Mouse (Mus musculus) CD4-positive helper T cell, adult 2 months (primary cell): ENCODE data around the gene Alkbh4.
"Not testable (repeated sequence)": the region's sequence is repeated elsewhere in the genome, so short reads cannot be mapped to it uniquely, and the experiment has no call there.

Experiments
- DNase-seq: peaks from one replicate; pipeline ENCODE4 v3.0.0-alpha.2; 2012; ENCODE audit warnings: low read depth, missing footprints, low spot score

Alkbh4 gene

DNA sequence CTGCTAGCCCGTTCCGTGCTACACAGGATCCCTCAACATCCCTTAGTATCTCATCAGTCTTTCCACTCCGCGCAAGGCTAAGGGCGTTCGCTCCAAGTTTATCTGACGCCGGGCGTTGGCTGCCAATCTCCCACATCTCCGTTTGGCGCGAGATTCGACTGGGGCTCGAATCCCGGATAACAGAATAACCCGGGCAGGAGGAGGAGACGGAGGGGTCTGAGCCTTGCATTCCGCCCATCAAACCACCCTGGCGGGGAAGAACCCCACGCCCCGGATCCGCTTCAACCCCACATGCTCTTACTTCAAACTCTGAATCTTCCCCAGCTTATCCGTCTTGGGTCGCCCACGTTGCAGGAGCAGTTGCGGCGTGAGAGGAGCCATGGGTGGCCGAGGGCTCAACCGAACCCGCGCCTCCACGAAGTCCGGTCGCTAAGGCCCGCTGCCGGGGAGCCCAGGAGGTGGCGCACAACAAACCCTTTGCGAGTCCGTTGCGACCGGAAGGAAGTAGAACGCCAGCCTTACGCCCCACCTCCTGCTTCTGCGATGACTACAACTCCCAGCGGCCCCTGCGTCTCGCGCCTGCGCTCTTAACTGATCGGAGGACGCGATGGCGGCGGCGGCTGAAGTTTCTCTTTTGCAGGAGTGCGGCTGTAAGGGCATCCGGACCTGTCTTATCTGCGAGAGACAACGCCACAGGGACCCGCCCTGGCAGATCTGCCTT lies at the start of gene Alkbh4, which contains the start of gene Lrwd1:
TSS of gene Alkbh4 (plus strand) at position 576 of the 721 bp plus-strand sequence.
TSS of gene Lrwd1 (minus strand) at position 504 of the 721 bp plus-strand sequence.
- DNase-seq: peak; percentile 98

DNA sequence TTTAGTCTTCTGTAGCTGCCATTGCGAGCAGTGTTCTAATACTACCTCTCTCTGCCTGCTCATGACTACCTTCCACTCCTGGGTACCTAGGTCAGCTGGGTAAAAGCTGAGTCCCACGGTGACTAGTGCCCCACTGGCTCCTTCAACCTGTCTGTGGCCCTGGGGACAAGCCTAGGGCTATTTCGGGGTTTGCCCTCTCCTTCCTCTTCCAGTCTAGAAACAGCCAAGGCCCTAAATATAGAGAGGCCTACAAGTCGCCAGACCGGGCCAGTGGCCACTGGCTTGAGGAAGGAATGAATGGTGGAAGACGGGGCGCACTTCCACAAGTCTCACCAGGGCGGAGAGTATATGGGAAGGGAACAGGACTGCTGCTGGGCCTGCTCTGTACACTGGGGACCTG lies 49.7 kb upstream of the Alkbh4 start:
- no peak for DNase-seq

DNA sequence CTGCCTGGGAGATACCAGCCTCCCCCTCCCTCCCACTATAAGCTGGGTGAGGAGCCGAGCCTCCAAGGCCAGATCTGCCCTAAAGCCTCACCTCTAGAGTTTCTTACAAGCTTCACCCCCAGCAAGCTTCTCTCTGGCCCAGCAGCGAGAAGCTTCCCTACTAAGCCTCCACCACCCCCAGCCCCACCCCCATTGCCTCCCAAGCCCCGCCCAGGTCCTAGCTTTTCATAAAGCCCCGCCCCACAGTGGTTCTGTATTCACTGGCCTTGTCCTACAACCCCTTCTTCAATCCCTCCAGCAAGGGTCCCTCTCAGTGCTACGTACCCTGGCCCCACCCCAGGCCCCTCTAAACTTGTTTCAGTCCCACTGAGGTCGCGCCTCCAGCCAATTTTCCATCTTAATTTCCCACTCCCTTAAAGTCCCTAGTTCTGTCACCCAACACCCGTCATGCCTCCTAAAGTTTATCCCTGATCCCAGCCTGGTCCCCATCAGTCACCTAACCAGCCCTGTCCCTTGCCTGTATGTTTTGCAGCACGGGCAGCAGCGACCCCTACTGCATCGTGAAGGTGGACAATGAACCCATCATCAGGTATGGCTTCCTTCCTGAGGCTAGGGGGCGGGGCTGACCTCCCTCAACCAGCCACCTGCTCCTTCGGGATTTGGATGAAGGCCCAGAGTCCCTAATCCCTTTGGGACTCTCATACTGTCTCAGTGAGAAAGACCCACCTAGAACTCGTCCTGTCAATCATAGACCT lies 46.9 kb upstream of the Alkbh4 start:
- DNase-seq: no peak

DNA sequence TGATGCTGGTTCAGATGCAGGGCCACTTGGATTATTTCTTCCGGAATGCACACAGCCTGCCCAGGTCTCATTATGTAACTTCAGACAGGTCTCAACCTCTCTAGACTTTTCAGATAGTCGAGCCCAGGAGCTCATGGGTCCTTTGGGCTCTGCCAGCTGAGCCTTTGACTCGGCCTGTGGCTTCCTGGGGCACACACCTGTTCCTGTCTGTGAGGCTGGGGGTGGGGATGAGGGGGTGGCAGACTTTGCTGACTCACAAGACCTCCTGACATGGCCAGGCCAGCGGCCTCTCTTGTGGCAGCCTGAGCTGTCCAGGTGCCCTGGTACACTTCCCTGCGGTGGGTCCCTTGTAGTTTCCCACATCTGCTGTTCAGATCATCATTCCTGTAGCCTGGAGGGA lies 44.0 kb upstream of the Alkbh4 start:
- no peak for DNase-seq

DNA sequence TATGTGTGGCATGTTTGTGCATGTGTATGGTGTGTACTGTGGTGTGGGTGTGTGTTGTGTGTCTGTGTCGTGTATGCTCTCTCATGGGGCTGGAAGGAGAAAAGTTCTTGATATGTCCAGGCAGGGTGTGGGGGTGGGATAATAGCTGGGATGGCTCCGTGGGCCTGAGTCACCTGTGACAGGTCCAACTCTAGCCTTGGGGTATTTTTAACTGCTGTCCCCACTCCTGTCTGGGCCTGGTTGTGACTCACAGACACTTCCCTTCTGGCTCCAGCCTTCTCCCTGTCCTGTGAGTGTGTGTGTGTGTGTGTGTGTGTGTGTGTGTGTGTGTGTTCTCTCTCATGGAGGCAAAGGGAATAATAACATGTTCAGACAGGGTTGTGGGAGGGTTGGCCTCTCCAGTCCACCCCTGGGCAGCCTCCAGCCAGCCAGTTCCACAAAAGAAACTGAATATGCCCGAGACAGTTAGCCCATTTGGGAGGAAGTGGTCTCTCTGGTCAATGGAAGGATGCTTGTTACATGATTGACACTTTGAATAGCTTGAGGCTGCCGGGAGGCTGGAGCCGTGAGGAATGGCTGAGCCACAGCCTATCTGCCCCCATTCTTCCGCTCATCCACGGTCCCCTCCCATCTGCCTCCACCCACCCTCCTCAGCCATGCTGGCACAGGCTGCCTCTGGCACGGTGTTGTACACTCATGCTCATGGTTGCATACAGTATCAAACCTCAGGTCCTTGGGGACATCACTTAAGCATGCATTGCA lies 41.5 kb upstream of the Alkbh4 start:
- no peak for DNase-seq

DNA sequence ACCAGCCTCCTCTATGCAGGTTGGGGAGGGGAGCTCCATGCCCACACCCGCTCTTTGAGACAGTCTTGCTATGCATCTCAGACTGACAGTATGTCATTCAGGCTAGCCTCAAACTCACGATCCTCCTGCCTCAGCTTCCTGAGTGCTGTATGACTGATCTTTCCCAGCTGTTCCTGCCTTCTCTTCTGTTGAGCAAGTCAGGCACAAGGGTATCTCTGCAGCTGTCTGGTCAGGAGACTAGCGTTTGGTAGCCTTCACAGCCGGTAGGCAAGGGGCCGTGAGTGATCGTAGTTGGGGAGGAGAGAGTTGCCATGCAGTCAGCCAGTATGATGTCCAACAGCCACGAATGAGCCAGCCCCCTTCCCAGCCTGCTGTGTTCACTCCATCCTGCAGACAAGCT lies 40.9 kb upstream of the Alkbh4 start:
- DNase-seq: no peak

DNA sequence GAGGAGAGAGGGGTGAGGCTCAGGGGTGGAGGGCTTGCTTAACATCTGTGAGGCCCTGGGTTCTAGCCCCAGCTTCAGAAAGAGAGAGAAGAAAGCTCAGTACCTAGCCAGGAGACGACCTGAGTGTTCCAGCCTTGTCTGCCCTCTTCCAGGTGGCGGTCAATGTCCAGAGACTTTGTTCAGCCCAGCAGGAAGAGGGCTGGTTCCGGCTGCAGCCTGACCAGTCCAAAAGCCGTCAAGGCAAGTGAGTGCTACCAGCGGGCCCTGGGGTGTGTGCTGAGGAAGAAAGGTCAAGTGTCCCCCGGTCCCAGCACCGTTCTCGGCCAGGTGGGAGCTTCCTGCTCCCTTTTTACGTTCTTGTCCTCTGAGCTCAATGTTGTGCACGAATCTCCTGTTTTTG lies 37.4 kb upstream of the Alkbh4 start:
- no peak for DNase-seq

DNA sequence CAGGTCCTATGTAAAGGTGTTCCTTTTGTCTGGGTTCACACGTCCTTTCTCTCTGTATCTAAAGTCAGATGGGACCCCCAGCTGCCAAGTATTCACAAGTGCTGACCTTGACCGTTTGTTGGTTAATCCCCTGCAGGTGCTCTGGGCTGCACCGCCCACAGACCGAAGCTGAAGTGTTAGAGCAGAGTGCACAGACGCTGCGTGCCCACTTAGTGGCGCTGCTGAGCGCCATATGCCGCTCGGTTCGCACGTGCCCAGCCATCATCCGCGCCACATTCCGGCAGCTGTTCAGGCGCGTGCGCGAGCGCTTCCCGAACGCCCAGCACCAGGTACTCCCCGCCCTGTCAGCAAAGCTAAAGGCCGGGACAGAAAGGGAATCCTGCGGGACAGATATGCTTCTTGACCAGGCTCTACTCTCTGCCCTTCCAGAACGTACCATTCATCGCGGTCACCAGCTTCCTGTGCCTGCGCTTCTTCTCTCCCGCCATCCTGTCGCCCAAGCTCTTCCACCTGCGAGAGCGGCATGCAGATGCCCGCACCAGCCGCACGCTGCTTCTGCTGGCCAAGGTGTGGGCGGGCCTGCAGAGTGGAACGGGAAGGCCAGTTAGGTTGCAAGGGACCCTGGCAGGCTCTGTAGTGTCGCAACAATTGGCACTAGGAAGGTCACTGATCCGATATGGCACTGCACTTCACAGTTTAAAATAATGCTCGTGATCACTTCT lies 33.7 kb upstream of the Alkbh4 start:
- peak; percentile 85 for DNase-seq

DNA sequence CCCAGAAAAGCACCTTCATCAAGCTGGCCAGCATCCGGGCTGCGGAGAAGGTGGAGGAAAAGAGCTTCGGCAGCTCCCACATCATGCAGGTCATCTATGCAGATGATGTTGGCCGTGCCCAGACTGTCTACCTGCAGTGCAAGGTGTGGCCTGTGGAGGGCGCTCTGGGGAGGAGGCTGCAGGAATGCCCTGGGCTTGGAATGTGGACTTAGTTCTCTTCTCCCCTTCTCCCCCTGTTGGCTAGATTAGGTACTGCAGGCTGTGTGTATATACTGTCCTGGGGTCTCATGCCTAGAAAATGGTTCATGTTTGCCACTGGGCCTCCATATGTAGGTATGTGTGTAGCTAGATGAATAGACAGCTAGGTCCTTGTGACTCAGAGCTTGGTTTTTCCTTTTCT lies 31.4 kb upstream of the Alkbh4 start:
- peak; percentile 35 for DNase-seq

DNA sequence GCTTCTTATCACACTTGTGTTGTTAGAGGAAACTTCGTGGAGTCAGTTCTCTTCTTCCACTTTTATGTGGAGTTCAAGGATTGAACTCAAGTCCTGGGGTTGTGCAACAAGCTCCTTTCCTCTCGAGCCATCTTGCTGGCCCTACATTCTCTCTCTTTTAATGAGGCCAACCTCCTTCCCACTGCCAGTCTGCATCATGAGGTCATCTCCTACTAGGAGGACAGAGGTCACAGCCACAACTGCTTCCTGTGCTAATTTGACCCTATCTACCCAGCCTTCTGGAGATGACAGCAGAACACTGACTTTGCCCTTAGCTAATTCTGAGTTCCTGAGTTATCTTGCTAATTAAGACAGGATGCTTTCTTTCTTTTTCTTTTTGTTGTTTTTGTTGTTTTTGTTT lies 27.5 kb upstream of the Alkbh4 start:
- no peak for DNase-seq

DNA sequence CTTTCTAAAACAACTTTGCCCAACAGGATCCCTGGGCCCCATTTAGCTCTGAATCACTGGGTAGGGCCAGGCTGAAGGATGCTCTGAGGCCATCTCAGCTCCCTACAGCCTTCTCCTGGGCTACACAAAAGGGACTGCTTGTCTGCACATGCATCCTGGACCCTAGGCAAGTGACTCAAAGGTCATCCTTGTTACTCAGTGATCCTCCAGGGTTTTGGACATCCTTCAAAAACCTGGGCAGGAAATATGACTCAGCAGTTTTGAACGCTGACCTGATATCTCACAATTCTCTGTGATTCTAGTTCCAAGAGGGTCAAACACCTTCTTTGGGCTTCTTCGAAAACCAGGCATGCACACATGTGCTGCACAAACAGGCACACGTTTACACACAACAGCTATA lies 26.9 kb upstream of the Alkbh4 start:
- no peak for DNase-seq

DNA sequence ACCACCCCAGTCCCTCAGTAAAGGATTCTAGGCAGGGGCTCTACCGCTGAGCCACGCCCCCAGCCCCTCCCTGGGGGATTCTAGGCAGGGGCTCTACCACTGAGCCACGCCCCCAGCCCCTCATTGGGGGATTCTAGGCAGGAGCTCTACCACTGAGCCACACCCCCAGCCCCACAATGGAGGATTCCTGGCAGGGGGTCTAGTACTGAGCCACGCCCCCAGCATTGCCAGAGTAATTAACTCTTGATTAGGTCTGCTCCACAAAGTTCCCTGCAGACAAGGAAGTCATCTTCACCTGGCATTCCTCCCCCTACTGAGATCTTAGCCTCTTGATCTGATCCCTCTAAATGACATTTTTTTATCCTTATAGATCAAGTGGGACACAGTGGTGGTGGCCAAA lies 22.4 kb upstream of the Alkbh4 start:
- DNase-seq: not testable (repeated sequence)

DNA sequence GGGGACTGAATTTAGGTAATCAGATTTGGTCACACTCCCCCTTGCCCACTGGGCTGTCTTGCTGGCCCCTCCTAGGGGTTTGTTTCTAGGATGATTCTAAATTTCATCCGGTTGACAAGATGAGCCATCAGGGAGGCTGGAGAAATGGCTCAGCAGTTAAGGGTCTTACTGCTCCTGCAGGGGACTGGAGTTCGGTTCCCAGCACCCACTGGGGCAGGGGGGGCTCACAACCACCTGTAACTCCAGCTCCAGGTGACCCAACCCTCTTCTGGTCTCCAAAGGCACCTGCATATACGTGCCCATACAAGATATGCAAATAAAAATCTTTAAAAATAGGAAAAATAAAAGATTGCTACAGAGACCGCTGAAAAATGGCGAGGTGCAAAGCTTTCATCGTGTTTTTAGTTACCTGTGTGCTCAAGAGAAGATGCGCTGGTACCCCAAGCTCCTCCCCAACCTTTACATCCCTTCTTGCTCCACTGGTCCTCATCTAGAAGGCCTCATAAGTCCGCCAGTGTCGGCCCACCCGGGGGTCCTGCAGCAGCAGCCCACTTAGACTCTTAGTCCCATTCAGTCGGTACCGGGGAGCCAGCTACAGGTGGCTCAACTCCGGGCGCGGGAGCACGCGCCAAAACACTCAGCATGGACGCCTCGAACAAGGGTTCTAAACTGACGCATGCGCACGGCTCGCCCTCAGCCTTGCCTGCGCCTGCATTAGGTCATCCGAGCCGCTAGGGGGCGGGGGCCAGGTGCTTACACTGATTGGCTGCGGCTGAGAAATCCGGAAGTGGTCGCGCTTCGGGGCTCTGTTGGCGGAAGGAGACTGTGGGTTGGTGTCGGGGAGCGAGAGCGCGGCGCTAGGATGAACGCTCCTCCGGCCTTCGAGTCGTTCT lies 19.8 kb upstream of the Alkbh4 start, which contains the start of gene Polr2j:
TSS of gene Polr2j (plus strand) at position 741 of the 893 bp plus-strand sequence.
- peak; percentile 97 for DNase-seq

DNA sequence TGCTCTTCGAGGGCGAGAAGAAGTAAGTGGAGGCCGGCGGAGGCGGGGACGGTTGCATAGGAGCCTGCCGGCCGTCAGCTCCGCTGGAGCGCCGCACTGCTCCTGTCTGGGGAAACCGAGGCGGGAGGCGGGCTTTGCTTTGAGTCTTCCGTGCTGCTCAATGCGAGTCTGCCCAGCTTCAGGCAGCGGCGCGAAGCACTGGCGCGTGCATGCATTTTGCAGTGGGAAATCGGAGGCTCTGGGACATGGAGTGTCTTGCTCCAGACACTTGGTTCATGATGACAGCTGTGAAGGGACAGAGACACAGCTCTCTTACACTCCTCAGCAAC lies 19.2 kb upstream of the Alkbh4 start:
- DNase-seq: no peak

DNA sequence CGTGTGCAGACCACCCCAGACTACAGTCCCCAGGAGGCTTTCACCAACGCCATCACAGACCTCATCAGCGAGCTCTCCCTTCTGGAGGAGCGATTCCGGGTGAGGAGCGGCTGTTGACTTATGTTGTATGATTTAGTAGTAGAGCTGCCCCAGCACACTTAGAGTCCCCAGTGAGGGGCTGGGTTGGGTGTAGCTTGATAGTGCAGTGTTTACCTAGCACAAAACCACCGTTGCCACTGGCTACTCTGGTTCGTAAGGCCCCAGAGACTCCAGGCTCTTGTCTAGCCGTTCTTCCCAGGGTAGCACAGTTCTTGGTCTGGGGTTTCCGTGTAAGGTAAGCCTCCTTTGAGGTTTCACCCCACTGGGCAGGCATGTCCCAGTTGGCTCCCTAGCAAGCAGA lies 13.8 kb upstream of the Alkbh4 start:
- no peak for DNase-seq

DNA sequence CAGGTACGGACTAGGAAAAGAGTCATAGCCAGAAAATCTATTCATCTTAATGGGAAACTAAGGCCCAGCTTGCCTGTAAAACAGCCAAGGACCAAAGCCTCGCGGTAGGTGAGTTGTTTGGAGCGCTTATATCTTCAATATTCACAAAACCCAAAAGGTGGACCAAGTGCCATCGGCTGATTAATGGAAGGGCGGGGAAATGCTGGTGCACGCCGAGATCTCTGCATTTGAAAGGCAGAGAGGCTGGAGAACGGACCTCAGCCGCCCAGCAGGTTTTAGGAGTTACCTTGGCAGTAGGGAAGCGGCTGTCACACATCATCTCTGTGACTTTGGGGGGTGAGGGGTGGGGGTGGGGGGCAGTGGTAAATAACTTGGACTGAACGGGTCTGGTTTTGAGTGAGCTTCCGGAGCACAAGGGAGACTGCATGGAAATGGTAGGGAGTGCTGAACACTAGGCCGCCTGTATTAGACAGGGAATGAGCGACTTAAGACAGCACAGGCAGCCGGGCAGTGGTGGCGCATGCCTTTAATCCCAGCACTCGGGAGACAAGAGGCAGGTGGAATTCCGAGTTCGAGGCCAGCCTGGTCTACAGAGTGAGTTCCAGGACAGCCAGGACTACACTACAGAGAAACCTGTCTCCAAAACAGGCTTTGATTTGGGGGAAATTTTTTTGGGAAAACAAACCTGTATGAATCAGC lies 495 bp downstream of the Alkbh4 start:
- DNase-seq: no peak

DNA sequence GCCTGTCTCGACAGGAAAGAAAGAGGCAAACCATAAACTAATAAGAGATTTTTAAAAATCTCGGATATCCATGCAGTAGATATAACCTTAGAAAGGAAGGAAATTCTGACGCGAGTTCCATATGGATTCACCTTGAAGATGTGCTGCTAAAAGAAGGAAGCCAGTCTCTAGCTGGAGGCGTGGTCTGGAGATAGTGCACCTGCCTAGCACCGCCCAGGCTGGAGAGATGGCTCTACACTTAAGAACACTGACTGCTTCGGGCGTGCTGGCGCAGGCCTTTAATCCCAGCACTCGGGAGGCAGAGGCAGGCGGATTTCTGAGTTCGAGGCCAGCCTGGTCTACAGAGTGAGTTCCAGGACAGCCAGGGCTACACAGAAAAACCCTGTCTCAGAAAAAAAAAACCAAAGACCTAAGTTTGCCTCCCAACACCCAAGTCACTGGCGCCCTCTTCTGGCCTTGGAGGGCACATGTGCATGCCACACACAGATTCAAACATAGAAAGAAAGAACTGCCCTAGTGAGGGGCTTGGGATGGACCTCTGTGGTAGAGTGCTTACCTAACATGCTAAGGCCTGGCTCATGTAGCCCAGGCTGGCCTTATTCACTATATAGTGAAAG lies 1.8 kb downstream of the Alkbh4 start:
- DNase-seq: peak; percentile 75

DNA sequence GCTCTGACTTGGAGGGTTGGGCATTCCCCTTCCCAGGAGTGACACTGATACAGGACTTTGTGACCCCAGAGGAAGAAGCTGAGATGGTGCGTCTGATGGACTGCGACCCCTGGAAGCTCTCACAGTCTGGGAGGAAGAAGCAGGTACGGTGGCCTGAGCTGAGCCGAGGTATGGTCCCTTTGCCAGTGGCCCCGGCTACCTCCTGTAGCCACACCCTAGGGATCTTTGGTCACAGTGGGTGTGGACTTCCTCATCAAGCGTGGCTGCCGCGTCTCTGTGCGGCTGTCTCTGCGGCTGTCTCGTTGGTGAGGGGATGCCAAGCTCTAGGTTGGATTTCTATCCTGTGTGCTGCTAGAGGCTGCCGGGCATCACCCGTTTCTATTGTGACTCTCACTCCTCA lies 3.4 kb downstream of the Alkbh4 start:
- DNase-seq: no peak

DNA sequence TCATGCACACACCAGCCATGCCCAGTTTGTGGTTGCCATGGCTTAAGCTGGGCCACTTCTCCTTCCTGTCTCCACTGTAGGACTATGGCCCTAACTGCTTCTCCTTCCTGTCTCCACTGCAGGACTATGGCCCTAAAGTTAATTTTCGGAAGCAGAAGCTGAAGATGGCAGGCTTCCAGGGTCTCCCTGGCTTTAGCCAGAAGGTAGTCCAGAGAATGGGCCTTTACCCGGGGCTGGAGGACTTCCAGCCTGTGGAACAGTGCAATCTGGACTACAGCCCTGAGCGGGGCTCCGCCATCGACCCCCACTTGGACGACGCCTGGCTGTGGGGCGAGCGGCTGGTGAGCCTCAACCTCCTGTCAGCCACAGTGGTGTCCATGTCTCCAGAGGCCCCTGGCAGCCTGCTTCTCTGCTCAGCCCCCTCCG lies 4.1 kb downstream of the Alkbh4 start:
- no peak for DNase-seq

DNA sequence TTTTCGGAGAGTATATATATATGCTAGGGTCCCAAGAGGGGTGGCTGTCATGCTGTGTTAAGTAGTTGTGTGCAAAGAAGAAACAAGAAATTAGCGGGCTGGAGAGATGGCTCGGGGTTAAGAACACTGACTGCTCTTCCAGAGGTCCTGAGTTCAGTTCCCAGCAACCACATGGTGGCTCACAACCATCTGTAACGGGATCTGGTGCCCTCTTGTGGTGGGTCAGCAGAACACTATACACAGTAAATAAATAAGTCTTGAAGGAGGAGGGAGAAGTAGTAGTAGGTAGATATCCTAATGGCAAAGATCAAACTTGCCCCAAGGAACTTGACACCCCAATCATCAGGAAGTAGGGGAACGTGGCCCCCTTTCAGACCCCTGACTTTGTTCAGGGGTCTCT lies 6.8 kb downstream of the Alkbh4 start:
- DNase-seq: peak; percentile 32
